Mouse (Mus musculus): ENCODE results near the gene Aldh4a1.

GRCm38 (mm10) chr4:139611542-139611953, 11.1 kb upstream of the Aldh4a1 start:
- no peak for TF ChIP-seq EP300 (optimal IDR thresholded peaks at IDR 0.05)
- TF ChIP-seq CTCF (IDR thresholded peaks at IDR 0.05; ENCODE audit: low read depth) = peak; percentile 99
